Mouse (Mus musculus): ENCODE measurements around the gene Immp2l. TPM values are rescaled to one million over a fixed set of nuclear protein-coding genes. Genes with fewer than 3 reads are reported as not detected.
"Not testable (repeated sequence)": the region's sequence is repeated elsewhere in the genome, so short reads cannot be mapped to it uniquely, and the experiment has no call there.

The Immp2l gene
- polyA plus RNA-seq, 1 experiment = 14.8 TPM

GRCm38 (mm10) chr12:40988311-40989065 lies 35.4 kb upstream of the Immp2l start:
- H3K36me3 ChIP-seq (ENCODE audit: control insufficient read depth, insufficient read depth, low read length) = no peaks in the 10 kb centered on the region
- H3K27ac ChIP-seq (ENCODE audit: insufficient read depth, low read depth, low read length) = no peak overlapping the region
- no peaks in the 10 kb centered on the region for H3K27me3 ChIP-seq (replicated peaks; ENCODE audit: control insufficient read depth, insufficient read depth, low read length)
- DNase-seq = no peak
- WGBS = 87% methylated on average over 9 of the region's 9 CpGs
- H3K4me3 ChIP-seq (ENCODE audit: insufficient read depth, low read depth, low read length) = no peak overlapping the region
- H3K4me1 ChIP-seq (ENCODE audit: control insufficient read depth, insufficient read depth, low read length) = no peaks in the 10 kb centered on the region
- TF ChIP-seq CTCF (conservative IDR thresholded peaks at IDR 0.05; ENCODE audit: insufficient read depth, insufficient read length, low read depth, low read length) = no peak
- no peak for TF ChIP-seq POLR2A (IDR thresholded peaks at IDR 0.05; ENCODE audit: low read depth, low read length)

- TF ChIP-seq CTCF (conservative IDR thresholded peaks at IDR 0.05; ENCODE audit: insufficient read depth, insufficient read length, low read depth, low read length) (no peak), POLR2A (IDR thresholded peaks at IDR 0.05; ENCODE audit: low read depth, low read length) (no peak)
- Histone ChIP-seq H3K27me3 (replicated peaks; ENCODE audit: control insufficient read depth, insufficient read depth, low read length) (no peaks in the 10 kb centered on the region), H3K27ac (ENCODE audit: insufficient read depth, low read depth, low read length) (no peak overlapping the region), H3K36me3 (ENCODE audit: control insufficient read depth, insufficient read depth, low read length) (no peaks in the 10 kb centered on the region), H3K4me3 (ENCODE audit: insufficient read depth, low read depth, low read length) (no peak overlapping the region), H3K4me1 (ENCODE audit: control insufficient read depth, insufficient read depth, low read length) (no peaks in the 10 kb centered on the region)
- WGBS = 90% methylated on average over 4 of the region's 4 CpGs
- no peak for DNase-seq
Observed at GRCm38 (mm10) chr12:40991647-40992046, 32.2 kb upstream of the Immp2l start.

GRCm38 (mm10) chr12:40992237-40992636 lies 31.7 kb upstream of the Immp2l start:
- not testable (repeated sequence) for H3K4me1 ChIP-seq (ENCODE audit: control insufficient read depth, insufficient read depth, low read length); DNase-seq; H3K36me3 ChIP-seq (ENCODE audit: control insufficient read depth, insufficient read depth, low read length); H3K4me3 ChIP-seq (ENCODE audit: insufficient read depth, low read depth, low read length); H3K27ac ChIP-seq (ENCODE audit: insufficient read depth, low read depth, low read length); H3K27me3 ChIP-seq (replicated peaks; ENCODE audit: control insufficient read depth, insufficient read depth, low read length)
- WGBS = 82% methylated on average over 1 of the region's 1 CpGs

GRCm38 (mm10) chr12:40994846-40995245 lies 29.0 kb upstream of the Immp2l start:
- H3K27ac ChIP-seq (ENCODE audit: insufficient read depth, low read depth, low read length) = no peak overlapping the region
- 81% methylated on average over 2 of the region's 2 CpGs for WGBS
- TF ChIP-seq CTCF (conservative IDR thresholded peaks at IDR 0.05; ENCODE audit: insufficient read depth, insufficient read length, low read depth, low read length) (no peak), POLR2A (IDR thresholded peaks at IDR 0.05; ENCODE audit: low read depth, low read length) (no peak)

DNA sequence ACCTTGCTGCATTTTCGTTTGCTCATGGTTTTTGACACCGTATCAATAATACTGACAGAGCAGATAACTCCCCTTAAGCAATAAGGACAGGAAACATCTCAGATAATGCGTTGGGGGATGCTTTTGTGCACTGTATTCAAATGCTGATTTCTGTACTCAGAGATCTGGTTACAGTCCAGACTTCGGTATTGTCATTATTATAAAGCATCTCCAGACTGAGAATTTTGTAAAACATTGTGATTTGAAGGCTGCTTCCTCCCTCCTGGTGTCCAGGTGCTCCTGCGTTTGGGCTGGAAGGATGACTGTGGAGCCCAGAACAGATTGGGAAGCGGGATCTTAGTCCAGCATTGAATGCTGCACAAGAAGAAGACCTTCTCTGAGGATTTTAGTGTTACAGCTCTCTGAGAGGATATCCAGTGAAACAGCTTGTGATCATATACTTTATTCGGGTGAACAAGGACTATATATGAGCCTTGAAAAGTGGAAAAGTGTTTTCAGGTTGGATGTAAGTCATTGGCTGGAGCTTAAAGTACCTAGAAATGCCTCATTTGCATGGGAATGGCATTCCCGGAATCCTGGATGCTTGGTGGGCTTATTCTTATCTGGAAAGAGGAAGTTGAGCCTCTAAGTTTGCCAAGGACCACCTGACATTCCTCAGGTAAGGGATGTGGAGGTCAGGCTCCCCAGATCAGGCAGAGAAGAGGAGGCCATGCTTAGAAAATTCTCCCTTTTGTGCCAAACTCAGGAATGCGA lies 28.1 kb upstream of the Immp2l start:
- H3K36me3 ChIP-seq (ENCODE audit: control insufficient read depth, insufficient read depth, low read length) = no peaks in the 10 kb centered on the region
- 79% methylated on average over 9 of the region's 9 CpGs for WGBS
- H3K4me3 ChIP-seq (ENCODE audit: insufficient read depth, low read depth, low read length) = no peak overlapping the region
- no peaks in the 10 kb centered on the region for H3K4me1 ChIP-seq (ENCODE audit: control insufficient read depth, insufficient read depth, low read length)
- TF ChIP-seq POLR2A (IDR thresholded peaks at IDR 0.05; ENCODE audit: low read depth, low read length) (no peak), CTCF (conservative IDR thresholded peaks at IDR 0.05; ENCODE audit: insufficient read depth, insufficient read length, low read depth, low read length) (no peak)
- H3K27ac ChIP-seq (ENCODE audit: insufficient read depth, low read depth, low read length) = no peak overlapping the region
- no peak for DNase-seq
- H3K27me3 ChIP-seq (replicated peaks; ENCODE audit: control insufficient read depth, insufficient read depth, low read length) = no peaks in the 10 kb centered on the region

More at GRCm38 (mm10) chr12:40994846-40995245, 29.0 kb upstream of the Immp2l start:
- H3K36me3 ChIP-seq (ENCODE audit: control insufficient read depth, insufficient read depth, low read length) = no peaks in the 10 kb centered on the region
- no peaks in the 10 kb centered on the region for H3K4me1 ChIP-seq (ENCODE audit: control insufficient read depth, insufficient read depth, low read length)
- H3K27me3 ChIP-seq (replicated peaks; ENCODE audit: control insufficient read depth, insufficient read depth, low read length) = no peaks in the 10 kb centered on the region
- no peak overlapping the region for H3K4me3 ChIP-seq (ENCODE audit: insufficient read depth, low read depth, low read length)
- no peak for DNase-seq

GRCm38 (mm10) chr12:41022516-41022915 lies 1.4 kb upstream of the Immp2l start:
- H3K27me3 ChIP-seq (replicated peaks; ENCODE audit: control insufficient read depth, insufficient read depth, low read length) = no peaks in the 10 kb centered on the region
- TF ChIP-seq CTCF (conservative IDR thresholded peaks at IDR 0.05; ENCODE audit: insufficient read depth, insufficient read length, low read depth, low read length) (no peak), POLR2A (IDR thresholded peaks at IDR 0.05; ENCODE audit: low read depth, low read length) (no peak)
- WGBS = 83% methylated on average over 1 of the region's 1 CpGs
- no peak overlapping the region for H3K27ac ChIP-seq (ENCODE audit: insufficient read depth, low read depth, low read length)
- no peaks in the 10 kb centered on the region for H3K4me1 ChIP-seq (ENCODE audit: control insufficient read depth, insufficient read depth, low read length)
- no peaks in the 10 kb centered on the region for H3K36me3 ChIP-seq (ENCODE audit: control insufficient read depth, insufficient read depth, low read length)
- DNase-seq = peak; percentile 7
- no peak overlapping the region for H3K4me3 ChIP-seq (ENCODE audit: insufficient read depth, low read depth, low read length)

DNA sequence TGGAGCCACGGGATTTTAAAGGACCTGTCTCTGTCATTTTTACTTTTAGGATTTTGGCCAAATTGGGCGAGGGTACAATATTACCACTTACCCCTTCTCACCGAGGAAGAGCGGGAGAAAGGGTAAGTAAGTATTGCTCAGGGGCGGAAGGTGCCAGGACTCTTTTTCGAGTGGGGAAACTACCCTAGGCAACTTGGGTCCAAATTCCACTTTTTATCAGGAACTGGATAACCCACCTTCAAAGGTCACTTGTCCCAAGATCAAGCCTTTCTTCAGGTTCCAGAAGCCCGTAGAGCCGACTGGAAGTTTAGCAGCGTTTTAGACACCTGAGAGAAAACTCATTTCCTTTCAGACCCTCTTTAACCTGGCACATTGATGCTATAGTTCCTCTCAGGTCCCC lies 622 bp downstream of the Immp2l start:
- no peaks in the 10 kb centered on the region for H3K27me3 ChIP-seq (replicated peaks; ENCODE audit: control insufficient read depth, insufficient read depth, low read length)
- TF ChIP-seq POLR2A (IDR thresholded peaks at IDR 0.05; ENCODE audit: low read depth, low read length) (no peak), CTCF (conservative IDR thresholded peaks at IDR 0.05; ENCODE audit: insufficient read depth, insufficient read length, low read depth, low read length) (no peak)
- H3K4me1 ChIP-seq (ENCODE audit: control insufficient read depth, insufficient read depth, low read length) = no peaks in the 10 kb centered on the region
- no peak overlapping the region for H3K27ac ChIP-seq (ENCODE audit: insufficient read depth, low read depth, low read length)
- no peaks in the 10 kb centered on the region for H3K36me3 ChIP-seq (ENCODE audit: control insufficient read depth, insufficient read depth, low read length)
- 8% methylated on average over 9 of the region's 9 CpGs for WGBS
- no peak for DNase-seq
- H3K4me3 ChIP-seq (ENCODE audit: insufficient read depth, low read depth, low read length) = peak overlapping the region; percentile 87

All from kidney, adult 2 months (tissue).